Mouse (Mus musculus) embryonic facial prominence, embryonic 10.5 days (tissue): Measurements from ENCODE around the gene Pea15a. TPM values are rescaled to one million over a fixed set of nuclear protein-coding genes. Genes with fewer than 3 reads are reported as not detected.
"Not testable (repeated sequence)": the region's sequence is repeated elsewhere in the genome, so short reads cannot be mapped to it uniquely, and the experiment has no call there.

ENCODE experiments used
- DNase-seq: peaks from one replicate; pipeline ENCODE4 v3.0.0-alpha.2; 2017; ENCODE audit warnings: low spot score
- H3K27ac ChIP-seq: fragments of 300-500 bp; sonication (generic); replicated peaks from 2 replicates; pipeline ENCODE4 v1.5.1; 2016; ENCODE audit warnings: mild to moderate bottlenecking
- H3K27me3 ChIP-seq: fragments of 300-500 bp; sonication (generic); replicated peaks from 2 replicates; pipeline ENCODE4 v1.6.1; 2016; ENCODE audit warnings: low read depth, mild to moderate bottlenecking; ENCODE audit not compliant: poor library complexity, severe bottlenecking
- H3K36me3 ChIP-seq: fragments of 300-500 bp; sonication (generic); replicated peaks from 2 replicates; pipeline ENCODE4 v1.6.1; 2016; ENCODE audit warnings: mild to moderate bottlenecking, moderate library complexity
- H3K4me1 ChIP-seq: fragments of 300-500 bp; sonication (generic); 2 replicates; pipeline ENCODE4 v1.6.1; 2016
- H3K4me3 ChIP-seq: fragments of 300-500 bp; sonication (generic); 2 replicates; pipeline ENCODE4 v1.5.1; 2016; ENCODE audit warnings: mild to moderate bottlenecking, moderate library complexity
- H3K9me3 ChIP-seq: fragments of 300-500 bp; sonication (generic); 2 replicates; pipeline ENCODE4 v1.6.1; 2016; ENCODE audit warnings: mild to moderate bottlenecking
- WGBS: fragments of 180-500 bp; shearing (Covaris S2); methylation state at CpG from one replicate; pipeline ENCODE4 v1.1.7; 2016; 5-methylcytosine and 5-hydroxymethylcytosine counted together
- polyA plus RNA-seq: library from polyadenylated mRNA; unstranded; fragments of >200 nt; fragmentation: Nextera tagmentation; extraction: Ambion mirVana; gene quantifications from 2 replicates; pipeline ENCODE4 v1.2.1, GENCODE M21; 2016

The Pea15a gene
- polyA plus RNA-seq, result 123 and 138 TPM in 2 replicates

GRCm38 (mm10) chr1:172206141-172206917 is at the start of gene Pea15a:
Gene Pea15a (minus strand): TSS chr1:172206804.
- H3K4me1 ChIP-seq, result peaks cover 64% of the 10 kb centered on the region

DNA sequence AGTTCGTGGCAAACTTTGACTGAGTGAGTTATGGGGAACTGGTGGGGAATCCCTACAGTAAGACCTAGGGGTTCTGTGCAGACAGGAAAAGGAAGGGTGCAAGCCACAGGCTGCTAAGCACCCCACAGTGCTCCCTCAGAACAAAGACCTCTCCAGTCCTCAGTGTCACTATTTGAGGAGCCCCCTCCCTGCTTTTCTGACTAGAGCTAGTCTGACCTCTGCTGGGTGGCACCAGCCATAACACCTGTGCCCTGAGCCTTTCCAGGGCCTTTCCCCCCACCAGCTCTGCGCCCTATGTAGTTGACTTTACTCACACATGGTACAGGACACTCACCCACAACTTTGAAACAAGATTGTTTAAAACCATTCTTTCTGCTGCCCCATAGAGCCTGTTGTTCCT is 41.1 kb upstream of the Pea15a start:
- Histone ChIP-seq H3K4me3 (no peak overlapping the region), H3K27me3 (peaks cover 40% of the 10 kb centered on the region), H3K27ac (no peak overlapping the region), H3K4me1 (peaks cover 6% of the 10 kb centered on the region; the same call in 1 of the 2 replicates), H3K9me3 (no peaks in the 10 kb centered on the region), H3K36me3 (no peaks in the 10 kb centered on the region)
- peak; percentile 54 for DNase-seq
- 42% methylated on average over 2 of the region's 2 CpGs for WGBS

More at GRCm38 (mm10) chr1:172206141-172206917, at the start of gene Pea15a:
- peak; percentile 91 for DNase-seq
- H3K27ac ChIP-seq, result peak within 1 kb of the TSS; percentile 93
- no peaks in the 10 kb centered on the region for H3K27me3 ChIP-seq
- no peaks in the 10 kb centered on the region for H3K9me3 ChIP-seq
- H3K4me3 ChIP-seq, result peak within 1 kb of the TSS; percentile 82
- under 1% methylated on average over 40 of the region's 40 CpGs for WGBS
- peaks cover 9% of the 10 kb centered on the region for H3K36me3 ChIP-seq

GRCm38 (mm10) chr1:172247216-172247615 is 40.6 kb upstream of the Pea15a start:
- Histone ChIP-seq H3K27ac (no peak overlapping the region), H3K4me1 (peaks cover 11% of the 10 kb centered on the region; the same call in 1 of the 2 replicates), H3K9me3 (no peaks in the 10 kb centered on the region), H3K4me3 (no peak overlapping the region), H3K36me3 (no peaks in the 10 kb centered on the region), H3K27me3 (peaks cover 45% of the 10 kb centered on the region)
- DNase-seq, result no peak
- 73% methylated on average over 4 of the region's 4 CpGs for WGBS

DNA sequence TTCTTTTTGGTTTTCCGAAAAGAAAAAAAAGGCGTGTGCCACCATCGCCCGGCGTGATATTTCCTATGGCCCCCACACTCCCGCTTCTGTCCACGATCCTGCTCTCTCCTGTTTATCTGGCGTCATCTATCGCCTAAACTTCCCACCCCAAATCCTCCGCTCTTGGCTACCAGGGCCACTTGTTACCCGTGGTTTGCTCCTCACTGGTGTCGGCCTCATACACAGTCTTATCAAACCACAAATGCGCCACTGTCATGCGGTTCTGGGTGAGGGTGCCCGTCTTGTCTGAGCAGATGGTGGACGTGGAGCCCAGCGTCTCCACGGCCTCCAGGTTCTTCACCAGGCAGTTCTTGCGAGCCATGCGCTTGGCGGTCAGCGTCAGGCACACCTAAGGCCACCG is 38.0 kb upstream of the Pea15a start:
- H3K9me3 ChIP-seq, H3K36me3 ChIP-seq, H3K27ac ChIP-seq, DNase-seq: not testable (repeated sequence)
- 36% methylated on average over 23 of the region's 23 CpGs for WGBS
- Histone ChIP-seq H3K4me3 (peak overlapping the region; percentile 8; the same call in 1 of the 2 replicates), H3K27me3 (peaks cover 46% of the 10 kb centered on the region), H3K4me1 (peaks cover 18% of the 10 kb centered on the region)

DNA sequence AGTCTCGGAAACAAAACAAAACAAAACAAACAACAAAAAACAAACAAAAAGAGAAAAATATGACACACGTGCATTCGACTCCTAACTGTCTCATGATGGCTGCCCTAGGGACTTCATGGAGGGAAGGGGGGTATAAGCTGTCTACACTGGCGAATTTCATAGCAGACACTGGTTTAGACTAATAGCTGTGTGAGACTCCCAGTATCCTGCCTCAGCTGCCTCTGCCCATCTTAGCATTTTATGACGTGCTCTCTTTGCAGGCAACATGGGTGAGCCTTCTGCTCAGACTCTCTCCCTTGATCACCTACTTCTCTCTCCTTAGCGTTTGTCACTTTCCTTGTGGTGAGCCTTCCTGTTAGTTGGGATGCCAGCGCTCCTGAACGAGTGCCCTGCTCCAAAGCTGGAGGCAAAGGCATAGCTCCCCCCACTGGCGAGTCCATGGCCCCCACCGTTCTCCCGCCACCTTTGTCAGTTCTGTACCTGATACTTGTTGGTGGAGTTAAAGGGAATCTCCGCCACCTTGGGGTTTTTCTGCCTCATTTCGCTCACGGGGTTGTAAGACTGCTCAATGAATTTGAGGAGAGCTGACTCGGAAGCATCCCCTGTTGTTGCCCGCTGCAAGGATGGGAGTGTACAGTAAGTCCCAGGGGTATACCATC is 37.1 kb upstream of the Pea15a start:
- H3K4me3 ChIP-seq, result 0 out of 2 replicates have a peak overlapping the region, but pooled peaks have one; percentile 6

DNA sequence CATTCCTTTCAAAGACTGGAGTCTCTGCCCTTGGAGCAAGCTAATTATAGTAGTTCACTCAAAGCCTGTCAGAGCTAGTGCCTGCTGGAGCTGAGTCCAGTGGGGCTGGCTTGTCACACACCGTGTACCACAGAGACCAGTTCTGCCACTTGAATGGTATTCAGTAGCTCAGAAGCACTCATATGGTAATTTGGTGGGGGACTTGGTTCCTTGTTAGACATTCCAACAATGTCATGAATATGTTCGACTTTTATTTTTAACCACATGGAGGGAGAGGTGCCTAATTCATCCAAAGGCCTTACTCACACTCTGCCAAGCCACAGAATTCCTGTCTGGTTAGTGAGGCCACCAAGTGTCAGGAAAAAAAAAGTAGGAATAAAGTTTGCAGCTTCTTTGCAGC is 35.8 kb upstream of the Pea15a start:
- H3K9me3 ChIP-seq, result no peaks in the 10 kb centered on the region
- peaks cover 18% of the 10 kb centered on the region for H3K4me1 ChIP-seq
- 48% methylated on average over 2 of the region's 2 CpGs for WGBS
- no peak overlapping the region for H3K27ac ChIP-seq
- no peaks in the 10 kb centered on the region for H3K36me3 ChIP-seq
- H3K4me3 ChIP-seq, result no peak overlapping the region
- H3K27me3 ChIP-seq, result peaks cover 46% of the 10 kb centered on the region
- no peak for DNase-seq

More for the DNA sequence above, 37.1 kb upstream of the Pea15a start:
- Histone ChIP-seq H3K36me3 (no peaks in the 10 kb centered on the region), H3K27me3 (peaks cover 46% of the 10 kb centered on the region), H3K9me3 (no peaks in the 10 kb centered on the region), H3K4me1 (peaks cover 18% of the 10 kb centered on the region), H3K27ac (no peak overlapping the region)
- 26% methylated on average over 16 of the region's 16 CpGs for WGBS
- peak; percentile 41 for DNase-seq

DNA sequence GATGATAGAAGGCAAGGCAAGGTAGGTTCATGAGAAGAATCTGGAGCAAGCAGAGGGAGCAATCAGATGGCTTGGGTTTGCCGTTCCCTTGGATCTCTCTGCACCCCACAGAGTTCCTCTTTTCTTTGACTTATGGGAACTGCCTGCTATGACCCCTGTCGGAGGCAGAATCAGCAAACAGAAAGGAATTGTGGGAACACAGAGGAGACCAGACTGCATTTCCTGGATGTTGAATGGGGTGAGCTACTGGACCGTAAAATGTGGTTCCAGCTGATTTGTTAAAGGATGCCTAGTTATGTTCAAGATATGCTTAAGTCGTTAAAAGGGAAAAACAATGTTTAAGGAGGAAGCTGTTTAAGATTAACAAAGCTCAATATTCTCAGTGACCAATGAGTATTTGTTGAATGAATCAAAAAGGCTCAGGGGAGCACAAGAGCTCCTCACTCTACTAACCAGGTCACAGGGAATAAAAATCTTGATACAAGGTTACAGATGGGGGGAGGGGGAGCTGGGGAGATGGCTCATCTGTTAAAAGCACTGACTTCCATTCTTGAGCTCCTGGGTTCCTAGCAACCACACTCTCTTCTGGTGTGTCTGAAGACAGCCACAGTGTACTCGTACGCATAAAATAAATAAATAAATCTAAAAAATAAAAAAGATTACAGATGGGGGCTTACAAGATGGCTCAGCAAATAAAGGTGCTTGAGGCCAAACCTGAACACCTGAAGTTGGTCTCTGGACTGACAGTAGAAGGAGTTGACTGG is 34.5 kb upstream of the Pea15a start:
- DNase-seq, result no peak
- Histone ChIP-seq H3K4me1 (peaks cover 18% of the 10 kb centered on the region), H3K4me3 (no peak overlapping the region), H3K36me3 (no peaks in the 10 kb centered on the region), H3K27me3 (peaks cover 40% of the 10 kb centered on the region), H3K9me3 (no peaks in the 10 kb centered on the region), H3K27ac (no peak overlapping the region)
- 56% methylated on average over 6 of the region's 6 CpGs for WGBS

DNA sequence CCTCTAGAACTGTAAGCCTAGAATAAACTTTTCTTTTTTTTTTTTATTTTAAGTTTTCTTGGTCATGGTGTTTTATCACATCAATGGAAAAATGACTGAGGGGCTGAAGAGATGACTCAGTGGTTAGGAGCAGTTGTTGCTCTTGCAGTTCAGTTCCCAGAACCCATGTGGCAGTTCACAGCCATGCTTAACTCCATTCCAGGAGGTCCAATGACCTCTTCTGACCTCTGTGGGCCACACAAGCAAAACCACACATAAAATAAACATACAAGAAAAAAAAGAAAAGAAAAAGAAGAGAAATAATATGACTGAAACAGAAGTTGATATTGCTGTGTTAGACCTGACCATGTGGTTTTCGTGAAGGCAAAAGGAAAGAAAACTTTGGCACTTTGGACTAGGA is 22.6 kb upstream of the Pea15a start:
- no peak overlapping the region for H3K27ac ChIP-seq
- H3K4me3 ChIP-seq, result no peak overlapping the region
- DNase-seq, result no peak
- WGBS, result 90% methylated on average over 1 of the region's 1 CpGs
- H3K4me1 ChIP-seq, result 0 out of 2 replicates have a peak, but pooled peaks cover 4% of the 10 kb centered on the region
- no peaks in the 10 kb centered on the region for H3K9me3 ChIP-seq
- no peaks in the 10 kb centered on the region for H3K27me3 ChIP-seq
- no peaks in the 10 kb centered on the region for H3K36me3 ChIP-seq

- H3K9me3 ChIP-seq, result no peaks in the 10 kb centered on the region
- WGBS, result 92% methylated on average over 2 of the region's 2 CpGs
- H3K4me1 ChIP-seq, result 0 out of 2 replicates have a peak, but pooled peaks cover 4% of the 10 kb centered on the region
- H3K36me3 ChIP-seq, result no peaks in the 10 kb centered on the region
- no peak for DNase-seq
- H3K27me3 ChIP-seq, result no peaks in the 10 kb centered on the region
- H3K27ac ChIP-seq, result no peak overlapping the region
- H3K4me3 ChIP-seq, result no peak overlapping the region
Observed at GRCm38 (mm10) chr1:172228209-172228608, 21.6 kb upstream of the Pea15a start.

DNA sequence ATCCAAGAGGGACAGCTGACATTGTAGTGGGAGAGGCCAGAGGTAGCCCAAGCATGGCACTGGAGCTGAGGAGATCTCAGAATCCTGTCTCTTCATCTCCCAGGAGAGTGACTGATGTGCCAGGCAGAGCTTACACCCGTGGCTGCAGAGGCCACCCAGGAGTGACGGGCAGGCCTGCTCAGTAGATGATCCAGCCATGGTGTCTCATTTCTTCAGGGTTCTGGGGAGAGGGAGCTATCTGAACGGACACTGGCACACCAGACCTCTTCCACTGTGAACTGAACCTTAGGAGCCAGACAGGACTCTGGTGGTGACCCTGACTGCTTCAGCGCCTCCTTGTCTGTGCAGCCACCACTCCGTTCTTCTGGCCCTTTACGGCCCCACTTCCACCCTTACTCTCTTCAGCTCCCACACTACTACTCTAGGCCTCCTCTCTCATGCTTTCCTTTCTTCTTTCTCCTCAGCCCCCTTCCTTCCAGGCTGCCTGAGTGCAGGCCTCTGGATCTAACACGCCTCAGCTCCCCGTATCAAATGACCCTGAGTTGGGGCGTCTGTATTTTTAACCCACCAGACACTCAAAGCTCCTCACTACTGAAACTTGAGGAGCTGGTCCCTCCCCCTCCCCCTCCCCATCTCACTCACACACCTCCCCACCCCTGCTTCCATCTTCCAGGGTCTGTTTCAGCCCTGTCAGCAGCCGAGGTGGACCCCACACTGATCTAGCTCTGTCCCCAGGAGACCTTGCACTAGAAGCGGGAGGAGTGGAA is 14.9 kb upstream of the Pea15a start:
- H3K27me3 ChIP-seq, result no peaks in the 10 kb centered on the region
- WGBS, result 33% methylated on average over 11 of the region's 11 CpGs
- DNase-seq, result peak; percentile 78
- H3K9me3 ChIP-seq, result no peaks in the 10 kb centered on the region
- H3K4me3 ChIP-seq, result peak overlapping the region; percentile 29
- peaks cover 61% of the 10 kb centered on the region for H3K4me1 ChIP-seq
- H3K27ac ChIP-seq, result peak overlapping the region; percentile 89
- H3K36me3 ChIP-seq, result no peaks in the 10 kb centered on the region

DNA sequence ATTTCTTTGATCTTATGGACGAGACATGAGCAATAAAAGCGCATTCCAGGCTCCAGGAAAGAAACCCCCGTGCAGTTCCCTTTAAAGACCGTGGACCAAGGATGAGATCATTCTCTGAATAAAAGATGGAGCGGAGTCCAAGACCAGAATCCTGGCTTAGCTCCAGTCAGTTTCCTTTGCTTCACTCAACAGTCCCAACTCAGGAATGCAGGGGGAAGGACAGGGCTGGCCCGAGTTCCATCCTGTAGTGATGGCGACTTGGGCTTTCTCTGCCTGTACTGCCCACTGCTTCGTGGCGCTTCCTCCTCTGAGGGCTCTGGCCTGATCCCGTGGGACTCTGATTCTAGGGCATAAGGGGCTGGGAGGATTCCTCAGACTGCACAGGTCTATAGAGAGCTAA is 13.8 kb upstream of the Pea15a start:
- 60% methylated on average over 10 of the region's 10 CpGs for WGBS
- Histone ChIP-seq H3K36me3 (no peaks in the 10 kb centered on the region), H3K27me3 (no peaks in the 10 kb centered on the region), H3K4me1 (peaks cover 61% of the 10 kb centered on the region), H3K9me3 (no peaks in the 10 kb centered on the region), H3K27ac (peak overlapping the region; percentile 89), H3K4me3 (no peak overlapping the region)
- no peak for DNase-seq
